Mouse (Mus musculus) limb, embryonic 11.5 days (tissue): ENCODE measurements around the gene Sec11a. TPM values are rescaled to one million over a fixed set of nuclear protein-coding genes. Genes with fewer than 3 reads are reported as not detected.

Source experiments
- polyA plus RNA-seq: library from polyadenylated mRNA; unstranded; fragments of >200 nt; fragmentation: Nextera tagmentation; extraction: Ambion mirVana; gene quantifications from 2 replicates; pipeline ENCODE4 v1.2.1, GENCODE M21; 2014

The Sec11a gene
- polyA plus RNA-seq, 1 experiment from 2014 or later = 191 TPM

Other genes with a start within 250 kb of the Sec11a start
- gene Iqgap1, start 121.8 kb downstream of the Sec11a start, polyA plus RNA-seq = 25.9 and 30.3 TPM in 2 replicates
- 5.4 and 5.5 TPM in 2 replicates for gene Zscan2, start 86.9 kb downstream of the Sec11a start, polyA plus RNA-seq
- 36.1 and 41.3 TPM in 2 replicates for gene Wdr73, start 46.5 kb downstream of the Sec11a start, polyA plus RNA-seq
- 8.1 TPM in 2 replicates for gene Nmb, start 42.7 kb downstream of the Sec11a start, polyA plus RNA-seq
- gene Zfp592, start 45.9 kb upstream of the Sec11a start, polyA plus RNA-seq = 15.3 and 17.8 TPM in 2 replicates
- gene Alpk3, start 109.8 kb upstream of the Sec11a start, polyA plus RNA-seq = 0.20 and 0.33 TPM in 2 replicates
- 0.07 TPM in 1 of 2 replicates, not detected in the other for gene Slc28a1, start 167.0 kb upstream of the Sec11a start, polyA plus RNA-seq